Mouse (Mus musculus) myocyte (in vitro differentiated cells): Measurements from ENCODE around the gene Rps6kb2.

Source experiments
- CEBPB ChIP-seq: IDR thresholded peaks from 2 replicates; pipeline ENCODE4 v1.6.1; 2011; ENCODE audit warnings: mild to moderate bottlenecking, moderate library complexity; ENCODE audit not compliant: poor library complexity, insufficient read depth, severe bottlenecking
- E2F4 ChIP-seq: IDR thresholded peaks from one replicate; pipeline ENCODE4 v1.6.1; 2011; ENCODE audit warnings: mild to moderate bottlenecking, control low read depth, moderate library complexity; ENCODE audit not compliant: insufficient read depth
- MAX ChIP-seq: IDR thresholded peaks from one replicate; pipeline ENCODE4 v1.6.1; 2011; ENCODE audit warnings: low read depth, mild to moderate bottlenecking, control low read depth
- MYOD1 ChIP-seq, 3 experiments: IDR thresholded peaks; one replicate each; pipeline ENCODE4 v1.6.1; 2011; ENCODE audit warnings: control low read depth in 2 of 3, low read depth in 2 of 3, mild to moderate bottlenecking in 2 of 3, moderate library complexity in 1 of 3; ENCODE audit not compliant: insufficient read length in 2 of 3, control insufficient read depth in 1 of 3
- MYOG ChIP-seq, 3 experiments: IDR thresholded peaks; one replicate each; pipeline ENCODE4 v1.6.1; 2011; ENCODE audit warnings: control low read depth in 2 of 3, low read depth in 2 of 3, mild to moderate bottlenecking in 2 of 3; ENCODE audit not compliant: insufficient read length in 2 of 3, control insufficient read depth in 1 of 3, insufficient read depth in 1 of 3
- POLR2A ChIP-seq: IDR thresholded peaks from one replicate; pipeline ENCODE4 v1.6.1; 2011; ENCODE audit warnings: low read depth, mild to moderate bottlenecking, control low read depth, moderate library complexity; ENCODE audit not compliant: insufficient read length
- POLR2AphosphoS2 ChIP-seq: IDR thresholded peaks from one replicate; pipeline ENCODE4 v1.6.1; 2011; ENCODE audit warnings: low read depth, control low read depth; ENCODE audit not compliant: insufficient read length
- REST ChIP-seq: IDR thresholded peaks from one replicate; pipeline ENCODE4 v1.6.1; 2011; ENCODE audit warnings: mild to moderate bottlenecking, control low read depth, moderate library complexity; ENCODE audit not compliant: insufficient read depth, insufficient read length
- SRF ChIP-seq: IDR thresholded peaks from one replicate; pipeline ENCODE4 v1.6.1; 2011; ENCODE audit warnings: low read depth; ENCODE audit not compliant: control insufficient read depth, insufficient read length
- TCF12 ChIP-seq: IDR thresholded peaks from one replicate; pipeline ENCODE4 v1.6.1; 2011; ENCODE audit warnings: mild to moderate bottlenecking, control low read depth; ENCODE audit not compliant: poor library complexity, insufficient read depth, severe bottlenecking
- TCF3 ChIP-seq: IDR thresholded peaks from one replicate; pipeline ENCODE4 v1.6.1; 2011; ENCODE audit warnings: low read depth, control low read depth; ENCODE audit not compliant: insufficient read length
- USF1 ChIP-seq: IDR thresholded peaks from one replicate; pipeline ENCODE4 v1.6.1; 2011; ENCODE audit warnings: low read depth, mild to moderate bottlenecking, control low read depth, moderate library complexity

GRCm38 (mm10) chr19:4121097-4121805 is 41.9 kb downstream of the Rps6kb2 start:
- TF ChIP-seq POLR2A (peak; percentile 56), USF1 (no peak), CEBPB (no peak), TCF3 (no peak), E2F4 (no peak), POLR2AphosphoS2 (peak; percentile 74), MYOG (IDR thresholded peaks at IDR 0.05; ENCODE audit: control insufficient read depth in 1 of 3, insufficient read depth in 1 of 3, insufficient read length in 2 of 3, low read depth in 2 of 3) (peak in 1 of 3 experiments; percentile 59), MYOD1 (IDR thresholded peaks at IDR 0.05; ENCODE audit: control insufficient read depth in 1 of 3, insufficient read length in 2 of 3, low read depth in 2 of 3) (peak in 2 of 3 experiments; percentile 35 to 70), MAX (peak; percentile 96), TCF12 (no peak), REST (no peak), SRF (peak; percentile 27)
